Mouse (Mus musculus) olfactory bulb, adult 2 months (tissue): ENCODE results near the gene Ublcp1.

ENCODE experiments used
- CTCF ChIP-seq: fragments of 200-500 bp; IDR thresholded peaks from 2 replicates; pipeline ENCODE4 v1.5.1; 2012; ENCODE audit warnings: low read depth, mild to moderate bottlenecking, low read length, moderate library complexity; ENCODE audit not compliant: insufficient read depth
- POLR2A ChIP-seq: fragments of 200-500 bp; IDR thresholded peaks from 2 replicates; pipeline ENCODE4 v1.6.1; 2012; ENCODE audit warnings: mild to moderate bottlenecking, low read depth, low read length, moderate library complexity; ENCODE audit not compliant: insufficient read depth

DNA sequence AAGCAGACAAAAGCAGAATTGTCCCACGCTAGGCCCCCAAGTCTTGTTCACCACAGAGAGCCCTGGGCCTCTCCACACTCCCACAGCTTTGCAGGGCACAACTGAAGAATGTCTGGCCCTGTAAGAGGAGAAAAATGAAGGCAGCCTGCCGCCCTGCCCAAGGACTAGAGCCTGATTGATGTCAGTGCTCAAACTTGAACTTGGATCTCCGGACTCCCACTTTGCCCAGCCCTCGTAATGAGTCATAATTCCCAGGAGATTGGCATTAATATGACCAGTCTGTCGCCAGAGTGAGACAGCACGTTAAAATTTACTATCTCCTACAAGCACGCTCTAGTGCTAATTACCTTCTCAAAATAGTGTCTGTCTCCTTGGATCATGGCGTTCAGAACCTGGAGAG, 45.3 kb downstream of the Ublcp1 start:
- TF ChIP-seq CTCF = no peak
- TF ChIP-seq POLR2A = no peak
